Mouse (Mus musculus) limb, embryonic 12.5 days (tissue): ENCODE results near the gene Rpl10a. TPM values are rescaled to one million over a fixed set of nuclear protein-coding genes. Genes with fewer than 3 reads are reported as not detected.

Experiments used
- ATAC-seq: fragments of 200-750 bp; cut with Nextera tagmentation; 2 replicates; pipeline ENCODE4 v1.8.0; 2017; ENCODE audit warnings: low read depth, moderate TSS enrichment; ENCODE audit not compliant: insufficient number of reproducible peaks, insufficient read depth, low FRiP score, low TSS enrichment
- H3K27ac ChIP-seq: fragments of 300-500 bp; sonication (generic); 2 replicates; pipeline ENCODE4 v1.5.1; 2016; ENCODE audit warnings: mild to moderate bottlenecking, moderate library complexity
- H3K27me3 ChIP-seq: fragments of 300-500 bp; sonication (generic); 2 replicates; pipeline ENCODE4 v1.6.1; 2016; ENCODE audit warnings: mild to moderate bottlenecking, moderate library complexity
- H3K36me3 ChIP-seq: fragments of 300-500 bp; sonication (generic); 2 replicates; pipeline ENCODE4 v1.6.1; 2016; ENCODE audit warnings: mild to moderate bottlenecking, moderate library complexity
- H3K4me1 ChIP-seq: fragments of 300-500 bp; sonication (generic); replicated peaks from 2 replicates; pipeline ENCODE4 v1.6.1; 2016
- H3K4me2 ChIP-seq: fragments of 300-500 bp; sonication (generic); 2 replicates; pipeline ENCODE4 v1.6.1; 2016; ENCODE audit warnings: mild to moderate bottlenecking, moderate library complexity
- H3K4me3 ChIP-seq: fragments of 300-500 bp; sonication (generic); replicated peaks from 2 replicates; pipeline ENCODE4 v1.5.1; 2016; ENCODE audit warnings: mild to moderate bottlenecking
- H3K9ac ChIP-seq: fragments of 300-500 bp; sonication (generic); replicated peaks from 2 replicates; pipeline ENCODE4 v1.6.1; 2016; ENCODE audit warnings: mild to moderate bottlenecking, moderate library complexity
- H3K9me3 ChIP-seq: fragments of 300-500 bp; sonication (generic); 2 replicates; pipeline ENCODE4 v1.6.1; 2016; ENCODE audit warnings: mild to moderate bottlenecking, moderate library complexity
- WGBS: fragments of 180-500 bp; shearing (Covaris S2); methylation state at CpG from one replicate; pipeline ENCODE4 v1.1.7; 2016; 5-methylcytosine and 5-hydroxymethylcytosine counted together
- polyA plus RNA-seq: library from polyadenylated mRNA; unstranded; fragments of >200 nt; fragmentation: Nextera tagmentation; extraction: Ambion mirVana; gene quantifications from 2 replicates; pipeline ENCODE4 v1.2.1, GENCODE M21; 2016

The Rpl10a gene
- polyA plus RNA-seq = 535 and 537 TPM in 2 replicates

DNA sequence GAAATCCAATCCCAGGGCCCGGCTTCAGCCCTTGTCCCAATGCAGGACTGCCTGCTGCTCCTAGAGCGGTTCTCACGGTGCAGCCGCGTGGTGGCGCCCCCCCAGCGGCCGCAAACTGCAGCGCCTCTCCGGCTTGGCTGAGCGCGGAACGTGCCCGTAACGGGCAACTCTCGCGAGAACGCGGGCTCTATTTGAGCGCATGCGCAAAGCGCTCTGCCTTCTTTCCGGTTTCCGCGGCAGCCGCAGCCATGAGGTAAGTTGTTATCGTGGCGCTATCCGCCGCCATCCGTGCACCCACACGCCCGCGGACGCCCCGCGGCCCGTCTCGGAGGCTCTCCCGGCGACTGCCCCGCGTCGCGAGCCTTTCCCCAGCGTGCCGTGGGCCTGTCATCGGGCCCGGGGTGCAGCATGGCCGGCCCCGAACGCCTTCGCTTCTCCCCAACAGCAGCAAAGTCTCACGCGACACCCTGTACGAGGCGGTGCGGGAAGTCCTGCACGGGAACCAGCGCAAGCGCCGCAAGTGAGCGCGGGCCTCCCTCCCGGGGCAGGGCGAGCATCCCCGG is at the start of gene Rpl10a:
Gene Rpl10a, plus strand, starts transcription at position 106 of the 563 bp plus-strand sequence.
- Histone ChIP-seq H3K9me3 (peaks cover 6% of the 10 kb centered on the region; the same call in 1 of the 2 replicates), H3K27ac (peak within 1 kb of the TSS; percentile 98), H3K27me3 (no peaks in the 10 kb centered on the region), H3K4me3 (peak within 1 kb of the TSS; percentile 93), H3K4me2 (peak within 1 kb of the TSS; percentile 91), H3K4me1 (peaks cover 49% of the 10 kb centered on the region), H3K9ac (peak within 1 kb of the TSS; percentile 99), H3K36me3 (peaks cover 71% of the 10 kb centered on the region)
- peak; percentile 83 for ATAC-seq
- under 1% methylated on average over 67 of the region's 67 CpGs for WGBS

GRCm38 (mm10) chr17:28279236-28279635 is 49.0 kb upstream of the Rpl10a start:
- no peak overlapping the region for H3K9ac ChIP-seq
- no peaks in the 10 kb centered on the region for H3K9me3 ChIP-seq
- H3K4me1 ChIP-seq = peaks cover 60% of the 10 kb centered on the region
- no peaks in the 10 kb centered on the region; the same call in 1 of the 2 replicates for H3K27me3 ChIP-seq
- no peak for ATAC-seq
- 38% methylated on average over 4 of the region's 4 CpGs for WGBS
- no peaks in the 10 kb centered on the region; the same call in 1 of the 2 replicates for H3K36me3 ChIP-seq
- H3K27ac ChIP-seq = peak overlapping the region; percentile 82
- no peak overlapping the region for H3K4me3 ChIP-seq
- 0 out of 2 replicates have a peak overlapping the region, but pooled peaks have one; percentile 13 for H3K4me2 ChIP-seq

GRCm38 (mm10) chr17:28279780-28280422 is 48.4 kb upstream of the Rpl10a start:
- H3K4me3 ChIP-seq = no peak overlapping the region
- H3K9ac ChIP-seq = no peak overlapping the region
- H3K27ac ChIP-seq = peak overlapping the region; percentile 82
- H3K27me3 ChIP-seq = no peaks in the 10 kb centered on the region; the same call in 1 of the 2 replicates
- 62% methylated on average over 15 of the region's 15 CpGs for WGBS
- no peak; the same call in 1 of the 2 replicates for ATAC-seq
- H3K9me3 ChIP-seq = no peaks in the 10 kb centered on the region
- H3K36me3 ChIP-seq = no peaks in the 10 kb centered on the region; the same call in 1 of the 2 replicates
- H3K4me2 ChIP-seq = no peak overlapping the region
- peaks cover 67% of the 10 kb centered on the region for H3K4me1 ChIP-seq

DNA sequence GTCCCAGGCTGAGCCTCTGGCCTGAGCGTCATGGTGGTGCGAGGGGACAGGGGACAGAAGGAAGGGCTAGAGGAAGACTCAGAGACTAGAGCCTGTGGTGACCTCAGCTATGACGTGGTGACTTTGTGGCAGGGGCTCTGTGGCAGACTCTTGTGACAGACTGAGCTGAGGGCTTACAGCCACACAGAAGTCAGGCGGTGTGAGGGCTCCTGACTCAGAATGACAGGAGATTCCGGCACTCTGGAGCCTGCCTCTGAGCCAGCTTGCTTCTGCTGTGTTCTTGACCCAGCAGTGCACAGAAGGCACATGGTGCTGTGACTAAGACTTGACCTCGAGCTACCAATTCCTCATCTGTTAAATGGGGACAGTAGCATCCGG is 47.9 kb upstream of the Rpl10a start:
- Histone ChIP-seq H3K9ac (no peak overlapping the region), H3K4me2 (no peak overlapping the region), H3K9me3 (no peaks in the 10 kb centered on the region), H3K27ac (no peak overlapping the region), H3K27me3 (no peaks in the 10 kb centered on the region; the same call in 1 of the 2 replicates), H3K36me3 (no peaks in the 10 kb centered on the region; the same call in 1 of the 2 replicates), H3K4me3 (no peak overlapping the region), H3K4me1 (peaks cover 72% of the 10 kb centered on the region)
- ATAC-seq = no peak
- 72% methylated on average over 7 of the region's 7 CpGs for WGBS

DNA sequence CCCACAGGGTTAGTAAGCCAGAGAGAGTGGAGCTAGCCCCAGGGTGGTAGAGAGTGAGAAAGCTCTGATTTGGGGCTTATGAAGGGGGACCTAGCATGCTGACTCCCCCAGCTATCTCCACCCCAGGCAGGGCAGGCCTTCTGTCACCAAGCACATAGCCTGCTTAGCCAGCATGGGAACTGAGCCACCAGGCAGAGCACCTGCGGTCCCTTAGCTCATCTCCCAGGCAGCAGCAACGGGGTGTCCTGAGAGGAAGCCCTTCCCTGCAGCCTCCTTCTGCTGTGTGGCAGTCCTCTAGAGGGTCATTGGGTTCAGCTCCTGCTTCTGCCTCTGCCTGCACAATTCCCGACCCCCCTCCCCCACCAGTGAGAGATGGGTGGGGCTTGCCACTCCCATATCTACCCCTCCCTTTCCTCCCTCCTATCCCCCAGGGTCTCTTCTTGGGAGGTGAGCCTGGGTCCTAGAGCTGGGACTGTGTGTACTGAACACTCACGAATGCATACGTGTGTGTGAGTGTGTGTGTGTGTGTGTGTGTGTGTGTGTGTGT is 47.4 kb upstream of the Rpl10a start:
- H3K9me3 ChIP-seq = no peaks in the 10 kb centered on the region
- no peak overlapping the region for H3K4me3 ChIP-seq
- H3K27me3 ChIP-seq = no peaks in the 10 kb centered on the region; the same call in 1 of the 2 replicates
- no peak overlapping the region for H3K9ac ChIP-seq
- no peak overlapping the region for H3K4me2 ChIP-seq
- 54% methylated on average over 5 of the region's 5 CpGs for WGBS
- ATAC-seq = no peak
- H3K4me1 ChIP-seq = peaks cover 77% of the 10 kb centered on the region
- no peak overlapping the region for H3K27ac ChIP-seq
- H3K36me3 ChIP-seq = no peaks in the 10 kb centered on the region; the same call in 1 of the 2 replicates

GRCm38 (mm10) chr17:28281866-28282441 is 46.3 kb upstream of the Rpl10a start:
- no peak for ATAC-seq
- 92% methylated on average over 7 of the region's 7 CpGs for WGBS
- Histone ChIP-seq H3K4me2 (no peak overlapping the region), H3K27me3 (no peaks in the 10 kb centered on the region; the same call in 1 of the 2 replicates), H3K9ac (no peak overlapping the region), H3K4me3 (no peak overlapping the region), H3K4me1 (peaks cover 84% of the 10 kb centered on the region), H3K9me3 (no peaks in the 10 kb centered on the region), H3K36me3 (peaks cover 9% of the 10 kb centered on the region), H3K27ac (no peak overlapping the region)

GRCm38 (mm10) chr17:28283199-28283598 is 45.1 kb upstream of the Rpl10a start:
- H3K4me2 ChIP-seq = no peak overlapping the region
- ATAC-seq = no peak
- H3K27ac ChIP-seq = no peak overlapping the region
- H3K36me3 ChIP-seq = peaks cover 19% of the 10 kb centered on the region; the same call in 1 of the 2 replicates
- peaks cover 71% of the 10 kb centered on the region for H3K4me1 ChIP-seq
- no peaks in the 10 kb centered on the region; the same call in 1 of the 2 replicates for H3K27me3 ChIP-seq
- no peaks in the 10 kb centered on the region for H3K9me3 ChIP-seq
- H3K4me3 ChIP-seq = no peak overlapping the region
- H3K9ac ChIP-seq = no peak overlapping the region
- WGBS = 70% methylated on average over 10 of the region's 10 CpGs

DNA sequence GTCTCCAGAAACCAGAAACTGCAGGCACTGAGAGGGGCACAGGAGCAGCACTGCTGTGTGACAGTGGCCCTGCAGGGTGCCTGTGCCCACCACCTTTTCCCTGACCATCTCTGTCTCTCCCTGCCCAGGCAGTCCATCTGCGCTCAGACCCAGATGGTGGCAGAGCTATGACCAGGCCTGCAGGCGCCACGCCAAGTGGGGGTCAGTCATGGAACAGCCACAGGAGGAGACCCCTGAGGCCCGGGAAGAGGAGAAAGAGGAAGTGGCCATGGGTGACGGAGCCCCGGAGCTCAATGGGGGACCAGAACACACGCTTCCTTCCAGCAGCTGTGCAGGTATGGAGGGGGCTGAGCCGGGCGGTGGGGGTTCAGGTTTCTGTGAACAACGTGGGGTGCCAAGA is 42.1 kb upstream of the Rpl10a start:
- WGBS = 77% methylated on average over 10 of the region's 10 CpGs
- no peak overlapping the region for H3K4me2 ChIP-seq
- 0 out of 2 replicates have a peak overlapping the region, but pooled peaks have one; percentile 37 for H3K9ac ChIP-seq
- peaks cover 46% of the 10 kb centered on the region for H3K4me1 ChIP-seq
- no peak overlapping the region for H3K27ac ChIP-seq
- H3K27me3 ChIP-seq = no peaks in the 10 kb centered on the region
- no peak for ATAC-seq
- H3K9me3 ChIP-seq = no peaks in the 10 kb centered on the region
- H3K36me3 ChIP-seq = peaks cover 35% of the 10 kb centered on the region; the same call in 1 of the 2 replicates
- H3K4me3 ChIP-seq = no peak overlapping the region

- WGBS = 57% methylated on average over 5 of the region's 5 CpGs
- H3K27me3 ChIP-seq = no peaks in the 10 kb centered on the region
- peaks cover 41% of the 10 kb centered on the region for H3K4me1 ChIP-seq
- peaks cover 41% of the 10 kb centered on the region; the same call in 1 of the 2 replicates for H3K36me3 ChIP-seq
- H3K9ac ChIP-seq = no peak overlapping the region; the same call in 1 of the 2 replicates
- no peak overlapping the region for H3K4me3 ChIP-seq
- no peak overlapping the region for H3K4me2 ChIP-seq
- no peak for ATAC-seq
- no peak overlapping the region for H3K27ac ChIP-seq
- no peaks in the 10 kb centered on the region; the same call in 1 of the 2 replicates for H3K9me3 ChIP-seq
These were observed 41.3 kb upstream of the Rpl10a start for GRCm38 (mm10) chr17:28286964-28287363.

DNA sequence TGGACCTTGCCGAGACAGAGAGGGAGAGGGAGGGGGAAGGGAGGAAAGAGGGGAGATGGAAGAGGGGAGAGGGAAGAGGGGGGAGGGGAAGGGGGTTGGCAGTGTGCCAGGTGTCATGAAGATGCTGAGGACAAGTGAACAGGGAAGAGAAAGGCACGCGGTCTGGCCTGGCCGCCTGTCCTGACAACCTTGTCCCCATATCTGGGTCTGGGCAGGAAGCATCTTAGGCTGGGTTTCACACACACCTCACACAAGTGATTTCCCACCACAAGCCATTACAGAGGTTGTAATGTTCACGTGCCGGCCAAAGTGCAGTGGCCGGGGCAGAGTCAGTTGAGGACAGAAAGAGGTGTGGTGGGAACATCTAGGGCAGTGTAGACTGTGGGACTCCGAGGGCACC is 40.7 kb upstream of the Rpl10a start:
- H3K9me3 ChIP-seq = peaks cover 5% of the 10 kb centered on the region; the same call in 1 of the 2 replicates
- H3K9ac ChIP-seq = no peak overlapping the region
- H3K27me3 ChIP-seq = no peaks in the 10 kb centered on the region
- H3K36me3 ChIP-seq = peaks cover 47% of the 10 kb centered on the region
- H3K4me1 ChIP-seq = peaks cover 39% of the 10 kb centered on the region
- no peak overlapping the region for H3K4me3 ChIP-seq
- no peak overlapping the region for H3K4me2 ChIP-seq
- WGBS = 79% methylated on average over 8 of the region's 8 CpGs
- H3K27ac ChIP-seq = no peak overlapping the region
- no peak for ATAC-seq

DNA sequence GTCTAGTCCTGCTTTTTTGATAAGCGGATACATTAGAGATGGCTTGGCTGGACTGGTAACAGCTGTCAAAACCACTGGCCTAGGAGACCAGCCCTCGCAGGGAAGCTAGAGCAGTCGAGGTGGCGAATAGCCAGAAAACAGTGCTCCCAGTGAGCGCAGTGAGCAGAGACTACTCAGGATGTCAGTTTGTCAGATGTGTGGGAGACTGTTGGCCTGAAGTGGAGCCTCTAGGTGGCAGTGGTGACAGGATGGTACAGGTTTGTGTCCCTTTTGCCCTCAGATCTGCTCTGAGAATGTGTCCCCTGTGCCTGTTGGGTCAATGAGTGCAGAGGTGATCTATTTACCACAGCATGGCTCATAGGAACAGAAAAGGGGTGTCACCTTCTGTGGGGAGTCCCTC is 40.3 kb upstream of the Rpl10a start:
- WGBS = 67% methylated on average over 5 of the region's 5 CpGs
- Histone ChIP-seq H3K27ac (no peak overlapping the region), H3K4me1 (peaks cover 35% of the 10 kb centered on the region), H3K27me3 (no peaks in the 10 kb centered on the region), H3K9me3 (peaks cover 5% of the 10 kb centered on the region; the same call in 1 of the 2 replicates), H3K4me2 (no peak overlapping the region), H3K9ac (no peak overlapping the region), H3K36me3 (peaks cover 47% of the 10 kb centered on the region), H3K4me3 (no peak overlapping the region)
- no peak for ATAC-seq
